Mouse (Mus musculus): ENCODE results near the gene Cnih2.
"Not testable (repeated sequence)": the region's sequence is repeated elsewhere in the genome, so short reads cannot be mapped to it uniquely, and the experiment has no call there.

Cnih2 gene

DNA sequence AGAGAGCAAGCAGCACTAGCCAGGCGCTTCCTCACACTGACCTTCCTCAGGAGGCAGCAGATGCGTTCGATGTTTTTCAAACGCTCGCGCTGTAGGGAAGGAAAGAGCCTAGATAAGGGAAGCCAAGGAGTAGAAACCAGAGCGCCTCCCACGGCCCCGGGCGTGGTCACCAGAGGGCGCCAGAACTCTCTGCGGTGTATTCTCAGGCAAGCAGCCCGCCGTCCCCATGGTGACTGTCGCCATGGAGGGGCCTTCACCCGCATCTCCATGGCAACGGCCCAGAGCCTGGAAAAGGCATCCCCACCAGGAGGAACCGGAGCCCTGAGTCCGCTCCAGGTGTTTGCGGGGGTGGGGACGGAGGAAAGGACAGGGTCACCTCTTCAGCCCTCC lies 4.1 kb downstream of the Cnih2 start:
- peak; percentile 96 to 97 for DNase-seq (ENCODE audit: low spot score in 2 of 2)

GRCm38 (mm10) chr19:5093481-5094242 lies 4.7 kb downstream of the Cnih2 start:
- no peak for DNase-seq (ENCODE audit: low spot score in 2 of 2)

GRCm38 (mm10) chr19:5092083-5092482 lies 6.2 kb downstream of the Cnih2 start:
- DNase-seq (ENCODE audit: low spot score in 2 of 2), result no peak

- no peak for DNase-seq (ENCODE audit: low spot score in 2 of 2)
Observed at GRCm38 (mm10) chr19:5089324-5089723, 9.0 kb downstream of the Cnih2 start.

DNA sequence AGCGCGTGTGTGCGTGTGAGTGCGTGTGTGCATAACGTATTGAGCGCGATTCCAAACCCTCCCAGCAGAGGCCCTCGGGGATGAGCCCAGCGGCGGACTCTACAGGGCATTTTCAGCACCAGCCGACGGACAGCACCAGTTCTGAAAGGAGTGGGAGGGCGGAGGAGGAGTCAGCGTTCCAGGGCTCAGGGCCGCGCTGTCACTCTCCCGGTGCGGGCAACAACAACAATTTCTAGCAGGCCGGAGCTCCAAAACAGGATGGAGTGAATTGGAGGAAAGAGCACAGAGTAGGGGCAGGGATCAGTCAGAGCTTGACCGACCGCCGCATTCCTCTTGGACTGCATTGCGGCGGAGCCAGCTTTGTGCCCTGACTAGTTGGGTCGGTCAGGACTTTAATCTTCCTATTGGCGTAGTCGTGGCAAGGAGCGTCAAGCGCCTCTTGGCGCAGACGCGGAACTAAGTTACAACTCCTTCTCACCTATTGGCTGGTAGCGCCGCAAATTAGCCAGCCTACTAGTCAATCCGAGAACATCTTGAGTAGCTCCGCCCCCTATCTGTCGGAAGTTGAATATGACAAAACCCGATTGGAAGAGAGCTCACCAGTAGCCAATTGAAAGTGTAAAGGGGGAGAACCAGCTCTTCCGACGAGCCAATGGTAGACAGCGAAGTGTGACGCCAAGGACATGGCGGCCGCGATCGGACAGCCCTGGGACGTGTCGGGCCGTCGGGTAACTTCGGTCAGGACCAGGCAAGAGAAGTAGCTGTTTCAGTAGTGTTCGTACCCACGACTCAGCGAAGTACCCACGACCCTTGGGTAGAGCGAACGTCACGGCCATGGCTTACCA lies 10.2 kb downstream of the Cnih2 start, which contains the start of gene Yif1a:
Gene Yif1a (plus strand): TSS at position 655 of the 845 bp plus-strand sequence.
- DNase-seq (ENCODE audit: low spot score in 2 of 2), result peak; percentile 93 to 97

DNA sequence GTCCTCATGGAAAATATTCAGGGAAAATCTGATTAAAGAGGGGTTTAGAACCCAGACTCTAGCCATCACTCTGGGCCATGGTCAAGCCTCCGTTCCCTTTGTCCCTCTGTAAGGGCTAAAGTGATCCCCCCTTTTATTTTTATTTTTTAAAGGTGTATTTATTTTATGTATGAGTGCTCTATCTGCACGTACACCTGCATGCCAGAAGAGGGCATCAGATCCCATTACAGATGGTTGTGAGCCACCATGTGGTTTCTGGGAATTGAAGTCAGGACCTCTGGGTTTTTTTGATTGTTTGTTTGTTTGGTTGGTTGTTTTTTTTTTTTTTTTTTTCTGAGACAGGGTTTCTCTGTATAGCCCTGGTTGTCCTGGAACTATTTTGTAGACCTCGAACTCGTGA lies 11.8 kb downstream of the Cnih2 start:
- not testable (repeated sequence) for DNase-seq (ENCODE audit: low spot score in 2 of 2)

- no peak for DNase-seq (ENCODE audit: low spot score in 2 of 2)
Observed at GRCm38 (mm10) chr19:5085145-5085863, 13.0 kb downstream of the Cnih2 start, which contains the start of gene Tmem151a. Gene Tmem151a (minus strand): TSS chr19:5085531.

DNA sequence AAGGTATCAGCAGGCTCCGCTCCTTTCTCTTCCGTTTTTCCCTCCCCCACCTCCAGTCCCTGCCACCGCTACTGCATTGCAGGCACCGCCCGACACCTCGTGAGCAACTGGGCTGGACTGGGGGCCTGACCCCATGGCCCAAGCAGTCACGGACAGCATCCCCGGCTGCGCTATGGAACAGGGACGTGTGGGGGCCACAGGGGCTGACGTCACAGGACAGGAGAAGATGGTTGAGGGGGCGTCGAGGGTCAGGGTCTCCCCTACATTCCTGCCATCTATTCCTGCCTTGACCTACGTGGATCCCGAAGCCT lies 13.5 kb downstream of the Cnih2 start:
- no peak for DNase-seq (ENCODE audit: low spot score in 2 of 2)

GRCm38 (mm10) chr19:5083961-5084833 lies 14.1 kb downstream of the Cnih2 start:
- DNase-seq (ENCODE audit: low spot score in 2 of 2), result no peak

- no peak for DNase-seq (ENCODE audit: low spot score in 2 of 2)
Observed at GRCm38 (mm10) chr19:5082596-5082995, 15.7 kb downstream of the Cnih2 start.

DNA sequence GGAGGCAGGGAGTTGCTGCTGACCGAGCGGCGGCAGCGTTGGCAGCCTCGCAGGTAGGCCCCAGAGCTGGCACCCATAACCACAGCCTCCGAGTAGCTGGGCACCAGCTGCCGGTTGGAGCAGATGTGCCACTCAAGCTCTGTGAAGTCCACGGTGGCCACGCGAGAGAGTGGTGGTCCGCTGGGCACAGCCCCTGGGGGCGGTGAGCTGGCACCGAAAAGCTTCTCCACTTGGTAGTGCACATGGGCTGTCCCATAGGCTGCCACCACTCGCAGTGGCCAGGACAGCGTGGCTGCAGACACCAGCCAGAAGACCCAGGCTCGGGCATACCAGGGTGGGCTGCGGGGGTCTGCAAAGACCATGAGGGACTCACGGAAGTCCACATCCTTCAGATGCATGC lies 16.3 kb downstream of the Cnih2 start:
- no peak for DNase-seq (ENCODE audit: low spot score in 2 of 2)

DNA sequence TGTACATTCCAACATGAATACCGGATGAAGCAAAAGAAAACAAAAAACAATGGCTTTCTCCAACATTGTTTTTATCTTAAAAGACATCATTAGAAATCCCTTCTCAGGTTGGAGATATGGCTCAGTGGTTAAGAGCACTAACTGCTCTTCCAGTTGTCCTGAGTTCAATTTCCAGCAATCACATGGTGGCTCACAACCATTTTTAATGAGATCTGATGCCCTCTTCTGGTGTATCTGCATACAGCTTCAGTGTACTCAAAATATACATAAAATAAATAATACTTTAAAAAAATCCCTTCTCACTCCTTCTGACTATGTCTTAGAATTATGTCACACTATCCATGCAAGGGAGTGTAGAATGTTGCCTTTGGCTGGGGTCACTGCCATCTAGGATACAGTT lies 19.0 kb downstream of the Cnih2 start:
- no peak for DNase-seq (ENCODE audit: low spot score in 2 of 2)

- DNase-seq (ENCODE audit: low spot score in 2 of 2), result no peak
Observed at GRCm38 (mm10) chr19:5073518-5073917, 24.8 kb downstream of the Cnih2 start.

- DNase-seq (ENCODE audit: low spot score in 2 of 2), result no peak
Observed at GRCm38 (mm10) chr19:5073028-5073427, 25.3 kb downstream of the Cnih2 start.

- DNase-seq (ENCODE audit: low spot score in 2 of 2), result no peak
Observed at GRCm38 (mm10) chr19:5072389-5073019, 25.8 kb downstream of the Cnih2 start.

DNA sequence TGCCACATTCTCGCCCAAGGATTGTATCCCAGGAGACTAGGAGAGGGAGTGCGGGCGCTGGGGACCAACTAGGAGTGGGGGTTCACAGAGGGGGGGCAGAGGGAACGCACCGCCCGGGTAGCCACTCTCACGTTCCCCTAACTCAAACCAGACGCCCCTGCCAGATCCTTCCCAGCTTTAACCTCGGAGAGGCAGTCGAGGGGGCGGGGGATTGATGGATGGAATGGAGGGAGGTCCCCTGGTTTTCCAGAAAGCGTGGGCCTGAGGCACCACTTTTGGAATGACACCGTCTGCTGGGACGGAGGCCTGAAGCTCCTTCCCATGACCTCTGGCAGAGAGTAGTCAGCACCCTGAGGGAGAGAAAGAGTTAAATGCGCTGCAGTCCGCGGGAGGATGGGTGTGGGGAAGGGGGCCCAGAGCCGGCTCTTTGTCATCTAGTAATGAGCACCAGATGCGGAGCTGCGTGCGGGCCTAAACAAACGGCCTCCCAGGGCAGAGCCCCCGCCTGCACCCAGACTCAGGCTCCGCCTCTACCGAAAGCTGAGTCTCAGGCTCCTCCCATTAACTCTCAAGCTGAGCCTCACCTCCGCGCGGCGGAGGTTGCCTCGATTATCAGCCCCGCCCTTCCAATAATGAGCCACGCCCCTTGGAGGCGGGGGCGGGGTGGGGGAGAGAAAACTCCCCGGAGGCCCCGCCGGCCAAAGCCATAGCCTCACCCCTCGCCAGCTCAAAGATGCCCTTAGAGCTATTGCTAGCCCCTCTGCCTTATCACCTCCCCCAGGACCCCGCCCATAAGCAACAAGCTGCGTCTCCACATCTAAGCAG lies 26.6 kb downstream of the Cnih2 start:
- DNase-seq (ENCODE audit: low spot score in 2 of 2), result no peak

- no peak for DNase-seq (ENCODE audit: low spot score in 2 of 2)
Observed at GRCm38 (mm10) chr19:5071077-5071476, 27.2 kb downstream of the Cnih2 start.

DNA sequence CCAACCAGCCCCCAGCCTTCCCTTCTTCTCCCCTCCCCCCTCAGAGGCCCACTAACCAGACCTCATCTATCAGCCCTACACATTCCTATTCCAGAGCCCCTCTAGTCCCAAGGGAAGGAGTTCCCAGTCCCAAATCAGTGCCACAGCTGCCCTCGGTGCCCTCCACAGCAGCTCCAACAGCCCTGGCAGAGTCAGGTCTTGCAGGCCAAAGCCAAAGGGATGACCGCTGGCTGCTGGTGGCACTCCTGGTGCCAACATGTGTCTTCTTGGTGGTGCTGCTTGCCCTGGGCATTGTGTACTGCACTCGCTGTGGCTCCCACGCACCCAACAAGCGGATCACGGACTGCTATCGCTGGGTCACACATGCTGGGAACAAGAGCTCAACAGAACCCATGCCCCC lies 28.3 kb downstream of the Cnih2 start:
- no peak for DNase-seq (ENCODE audit: low spot score in 2 of 2)

GRCm38 (mm10) chr19:5069486-5069885 lies 28.8 kb downstream of the Cnih2 start:
- DNase-seq (ENCODE audit: low spot score in 2 of 2), result no peak

Measured in frontal cortex, postnatal 10 days (tissue).